Mouse (Mus musculus): Measurements from ENCODE around the gene Hs6st3. TPM values are rescaled to one million over a fixed set of nuclear protein-coding genes. Genes with fewer than 3 reads are reported as not detected.

The Hs6st3 gene
- total RNA-seq, 2 experiments from 2014 or later, result 91.9 to 95.5 TPM

GRCm38 (mm10) chr14:119370013-119370412, 231.9 kb downstream of the Hs6st3 start:
- no peak for DNase-seq (ENCODE audit: extremely low spot score in 1 of 2, low spot score in 2 of 2)
- intact Hi-C loops (cut with DNase I), result no loop called here

GRCm38 (mm10) chr14:119379303-119379702, 241.2 kb downstream of the Hs6st3 start:
- intact Hi-C loops (cut with DNase I), result no loop called here
- DNase-seq (ENCODE audit: extremely low spot score in 1 of 2, low spot score in 2 of 2), result no peak

- intact Hi-C loops (cut with DNase I), result no loop called here
- no peak for DNase-seq (ENCODE audit: extremely low spot score in 1 of 2, low spot score in 2 of 2)
Measured at GRCm38 (mm10) chr14:119401618-119402017, 263.5 kb downstream of the Hs6st3 start.

- intact Hi-C loops (cut with DNase I), result no loop called here
- DNase-seq (ENCODE audit: extremely low spot score in 1 of 2, low spot score in 2 of 2), result no peak
Measured at GRCm38 (mm10) chr14:119409334-119410050, 271.4 kb downstream of the Hs6st3 start.

- intact Hi-C loops (cut with DNase I), result no loop called here
- no peak for DNase-seq (ENCODE audit: extremely low spot score in 1 of 2, low spot score in 2 of 2)
Measured at GRCm38 (mm10) chr14:119422894-119423293, 284.8 kb downstream of the Hs6st3 start.

GRCm38 (mm10) chr14:119450471-119450870, 312.3 kb downstream of the Hs6st3 start:
- no peak for DNase-seq (ENCODE audit: extremely low spot score in 1 of 2, low spot score in 2 of 2)
- intact Hi-C loops (cut with DNase I), result no loop called here

GRCm38 (mm10) chr14:119451594-119451993, 313.5 kb downstream of the Hs6st3 start:
- intact Hi-C loops (cut with DNase I), result no loop called here

GRCm38 (mm10) chr14:119452382-119452781, 314.2 kb downstream of the Hs6st3 start:
- no peak for DNase-seq (ENCODE audit: extremely low spot score in 1 of 2, low spot score in 2 of 2)
- intact Hi-C loops (cut with DNase I), result no loop called here

More at GRCm38 (mm10) chr14:119451594-119451993, 313.5 kb downstream of the Hs6st3 start:
- no peak for DNase-seq (ENCODE audit: extremely low spot score in 1 of 2, low spot score in 2 of 2)

GRCm38 (mm10) chr14:119452797-119453196, 314.7 kb downstream of the Hs6st3 start:
- intact Hi-C loops (cut with DNase I), result no loop called here
- DNase-seq (ENCODE audit: extremely low spot score in 1 of 2, low spot score in 2 of 2), result no peak

GRCm38 (mm10) chr14:119464308-119464707, 326.2 kb downstream of the Hs6st3 start:
- no peak for DNase-seq (ENCODE audit: extremely low spot score in 1 of 2, low spot score in 2 of 2)
- intact Hi-C loops (cut with DNase I), result no loop called here

- intact Hi-C loops (cut with DNase I), result no loop called here
- DNase-seq (ENCODE audit: extremely low spot score in 1 of 2, low spot score in 2 of 2), result peak; percentile 19 to 26
Measured at GRCm38 (mm10) chr14:119464883-119465282, 326.7 kb downstream of the Hs6st3 start.

GRCm38 (mm10) chr14:119466899-119467588, 328.9 kb downstream of the Hs6st3 start:
- no peak for DNase-seq (ENCODE audit: extremely low spot score in 1 of 2, low spot score in 2 of 2)
- intact Hi-C loops (cut with DNase I), result no loop called here

GRCm38 (mm10) chr14:119476582-119476981, 338.4 kb downstream of the Hs6st3 start:
- intact Hi-C loops (cut with DNase I), result no loop called here

GRCm38 (mm10) chr14:119477836-119478235, 339.7 kb downstream of the Hs6st3 start:
- DNase-seq (ENCODE audit: extremely low spot score in 1 of 2, low spot score in 2 of 2), result no peak
- intact Hi-C loops (cut with DNase I), result no loop called here

More at GRCm38 (mm10) chr14:119476582-119476981, 338.4 kb downstream of the Hs6st3 start:
- no peak for DNase-seq (ENCODE audit: extremely low spot score in 1 of 2, low spot score in 2 of 2)

- intact Hi-C loops (cut with DNase I), result no loop called here
- no peak for DNase-seq (ENCODE audit: extremely low spot score in 1 of 2, low spot score in 2 of 2)
Measured at GRCm38 (mm10) chr14:119488978-119489703, 351.0 kb downstream of the Hs6st3 start.

GRCm38 (mm10) chr14:119520632-119521031, 382.5 kb downstream of the Hs6st3 start:
- intact Hi-C loops (cut with DNase I), result no loop called here
- no peak for DNase-seq (ENCODE audit: extremely low spot score in 1 of 2, low spot score in 2 of 2)

- no peak for DNase-seq (ENCODE audit: extremely low spot score in 1 of 2, low spot score in 2 of 2)
- intact Hi-C loops (cut with DNase I), result no loop called here
Measured at GRCm38 (mm10) chr14:119521056-119521455, 382.9 kb downstream of the Hs6st3 start.

GRCm38 (mm10) chr14:119532889-119533546, 394.9 kb downstream of the Hs6st3 start:
- DNase-seq (ENCODE audit: extremely low spot score in 1 of 2, low spot score in 2 of 2), result no peak
- intact Hi-C loops (cut with DNase I), result no loop called here

- no peak for DNase-seq (ENCODE audit: extremely low spot score in 1 of 2, low spot score in 2 of 2)
- intact Hi-C loops (cut with DNase I), result no loop called here
Measured at GRCm38 (mm10) chr14:119540505-119540904, 402.4 kb downstream of the Hs6st3 start.
